Mouse (Mus musculus): ENCODE results near the gene Ttc32.

Ttc32 gene

DNA sequence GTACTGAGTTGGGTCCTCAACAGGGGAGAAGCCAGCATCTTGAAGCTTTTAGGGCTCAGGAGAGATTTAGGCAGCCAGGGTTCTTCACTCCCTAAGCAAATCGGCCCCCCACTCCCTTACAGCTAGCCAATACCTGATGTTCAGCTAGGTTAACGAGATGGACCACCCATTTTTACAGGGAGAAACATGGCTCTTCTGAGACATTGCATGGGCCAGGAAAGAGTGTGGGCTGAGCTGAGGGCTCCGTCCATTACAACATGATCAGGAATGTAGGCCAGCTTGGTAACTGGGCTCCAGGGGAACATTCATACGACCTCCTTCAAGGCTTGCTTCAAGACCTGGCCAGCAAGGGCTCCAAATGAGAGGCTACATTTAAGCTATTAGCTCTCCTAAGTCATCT, 16.9 kb downstream of the Ttc32 start:
- DNase-seq (ENCODE audit: low spot score): no peak

DNA sequence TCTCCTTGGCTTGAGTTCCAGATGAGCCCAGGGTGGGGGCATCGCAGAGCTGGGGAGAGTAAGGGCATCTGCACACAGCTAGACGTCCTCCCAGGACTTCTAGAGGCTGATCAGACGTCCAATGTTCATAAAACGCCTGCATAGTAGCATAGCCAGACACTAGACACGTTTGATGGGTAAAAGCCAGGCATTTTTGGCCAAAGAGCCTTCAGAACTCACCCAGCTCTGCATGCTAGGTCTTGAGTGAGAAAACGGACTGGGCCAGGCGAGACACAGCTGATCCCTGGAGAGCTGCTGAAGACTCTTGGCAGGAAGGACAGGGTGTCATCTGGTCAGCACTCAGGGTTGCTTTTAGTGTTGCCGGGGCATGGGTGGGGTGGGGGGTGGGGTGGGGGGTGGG, 18.3 kb downstream of the Ttc32 start:
- DNase-seq (ENCODE audit: low spot score): no peak

DNA sequence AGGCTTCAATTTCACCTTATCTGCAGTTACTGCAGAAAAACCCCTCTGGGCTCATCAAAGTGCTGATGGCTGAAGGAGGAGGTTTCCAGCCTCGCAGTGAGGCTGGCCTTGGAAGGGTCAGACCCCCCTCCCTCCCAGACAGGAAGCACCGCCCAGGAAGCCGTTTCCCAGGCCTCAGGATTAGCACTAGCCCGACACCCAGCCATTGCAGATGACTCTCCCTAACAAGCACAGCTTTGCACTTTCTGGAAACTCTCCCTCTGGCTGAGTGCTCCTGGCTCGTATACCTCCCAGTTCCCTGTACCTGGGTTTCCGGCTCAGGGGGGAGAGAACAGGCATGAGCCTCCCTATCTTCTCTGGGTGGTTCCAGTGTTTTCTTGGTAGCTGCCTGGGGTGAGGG, 21.0 kb downstream of the Ttc32 start:
- peak; percentile 30 for DNase-seq (ENCODE audit: low spot score)

GRCm38 (mm10) chr12:9052075-9052829, 22.5 kb downstream of the Ttc32 start:
- DNase-seq (ENCODE audit: low spot score): peak; percentile 48

DNA sequence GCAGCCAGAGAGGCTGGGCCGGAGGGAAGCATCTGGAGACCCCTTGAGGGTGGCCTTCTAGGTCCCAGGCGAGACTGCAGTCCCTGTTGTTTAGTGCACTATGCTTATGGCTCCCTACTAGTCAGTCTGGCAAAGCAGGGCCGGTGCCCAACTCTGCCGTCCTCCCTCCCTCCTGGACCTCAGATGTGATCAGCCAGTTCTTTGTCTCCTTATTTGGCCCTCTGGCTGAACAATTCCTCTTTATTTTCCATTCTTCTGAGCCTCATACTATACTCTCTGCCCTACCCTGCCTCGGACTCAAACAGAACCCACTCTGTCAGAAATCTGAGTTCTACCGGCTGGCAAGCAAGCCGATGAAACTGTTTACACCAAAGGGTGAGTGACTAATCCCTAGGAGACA, 23.5 kb downstream of the Ttc32 start:
- DNase-seq (ENCODE audit: low spot score): no peak

GRCm38 (mm10) chr12:9054012-9054411, 24.2 kb downstream of the Ttc32 start:
- no peak for DNase-seq (ENCODE audit: low spot score)

DNA sequence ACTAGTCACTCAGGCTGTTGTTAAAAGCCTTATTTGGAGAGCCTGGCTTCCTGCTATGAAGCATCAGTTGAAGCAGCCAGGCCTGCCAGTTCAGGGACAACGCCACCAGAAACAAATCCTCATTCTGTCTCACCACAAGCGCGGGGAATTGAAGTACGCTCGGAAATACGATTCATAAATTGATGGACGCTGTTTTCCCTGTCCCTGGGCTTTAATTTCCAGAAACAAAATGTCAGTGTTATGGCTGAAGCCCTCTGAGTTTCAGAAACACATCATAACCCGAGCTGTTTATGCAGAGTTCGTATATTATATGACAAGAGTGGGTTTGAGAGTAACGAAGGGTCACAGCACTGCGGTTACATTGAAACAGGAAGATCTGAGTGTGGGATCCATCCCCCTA, 25.5 kb downstream of the Ttc32 start:
- DNase-seq (ENCODE audit: low spot score): no peak

DNA sequence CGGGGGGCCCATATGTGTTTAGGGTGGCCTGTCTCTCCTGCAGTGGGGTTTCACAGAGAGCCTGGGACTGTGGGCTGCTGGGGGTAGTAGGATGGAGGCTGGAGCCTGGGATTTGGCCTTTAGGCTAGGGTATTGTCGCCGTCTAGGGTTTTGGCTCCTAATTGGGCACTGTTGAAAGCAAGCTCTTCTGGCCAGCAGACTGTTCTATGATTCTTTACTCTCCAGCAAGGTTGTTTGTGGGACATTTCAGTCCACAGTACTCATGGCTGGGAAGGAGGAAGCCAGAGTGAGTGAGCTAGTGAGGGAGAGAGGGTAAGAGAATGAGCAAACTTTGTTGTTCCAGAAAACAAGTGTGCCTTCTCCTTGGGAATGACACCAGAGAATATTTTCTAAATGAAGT, 29.7 kb downstream of the Ttc32 start:
- no peak for DNase-seq (ENCODE audit: low spot score)

- no peak for DNase-seq (ENCODE audit: low spot score)
Observed at GRCm38 (mm10) chr12:9059965-9060364, 30.2 kb downstream of the Ttc32 start.

DNA sequence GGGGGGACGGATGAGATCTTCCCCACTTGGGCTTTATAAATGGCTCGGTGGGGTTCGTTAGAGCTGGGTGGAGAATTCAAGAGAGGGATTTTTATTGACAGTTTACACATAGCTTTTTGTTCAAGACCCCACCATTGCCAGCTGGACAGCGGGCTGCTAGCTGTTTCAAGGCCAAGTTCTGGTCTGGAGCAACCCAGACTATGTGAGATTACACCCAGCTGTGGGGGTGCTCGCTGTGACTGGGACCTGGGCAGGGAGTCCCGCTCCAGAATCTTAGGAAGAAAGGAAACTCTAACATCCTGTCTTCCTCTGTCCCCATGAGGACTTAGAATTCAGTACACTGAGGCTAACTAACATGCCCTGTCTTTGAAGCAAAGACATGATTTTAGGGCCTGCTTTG, 33.8 kb downstream of the Ttc32 start:
- DNase-seq (ENCODE audit: low spot score): no peak

DNA sequence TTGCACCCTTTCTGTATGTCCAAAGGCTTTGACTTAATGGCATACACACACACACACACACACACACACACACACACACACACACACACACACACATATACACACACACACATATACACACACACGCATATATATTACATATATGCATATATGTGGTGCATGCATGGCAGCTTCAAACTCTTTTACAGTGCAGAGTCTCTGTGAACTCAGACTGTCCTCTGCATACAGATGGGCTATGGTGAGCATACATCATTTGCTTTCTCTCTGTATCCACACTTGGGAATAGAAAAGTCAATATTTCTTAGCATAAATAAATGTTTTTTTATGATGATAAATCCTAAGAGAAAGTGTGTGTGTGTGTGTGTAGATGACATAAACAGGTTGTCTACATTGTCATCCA, 41.3 kb downstream of the Ttc32 start:
- no peak for DNase-seq (ENCODE audit: low spot score)

GRCm38 (mm10) chr12:9071493-9071892, 41.7 kb downstream of the Ttc32 start:
- DNase-seq (ENCODE audit: low spot score): no peak

DNA sequence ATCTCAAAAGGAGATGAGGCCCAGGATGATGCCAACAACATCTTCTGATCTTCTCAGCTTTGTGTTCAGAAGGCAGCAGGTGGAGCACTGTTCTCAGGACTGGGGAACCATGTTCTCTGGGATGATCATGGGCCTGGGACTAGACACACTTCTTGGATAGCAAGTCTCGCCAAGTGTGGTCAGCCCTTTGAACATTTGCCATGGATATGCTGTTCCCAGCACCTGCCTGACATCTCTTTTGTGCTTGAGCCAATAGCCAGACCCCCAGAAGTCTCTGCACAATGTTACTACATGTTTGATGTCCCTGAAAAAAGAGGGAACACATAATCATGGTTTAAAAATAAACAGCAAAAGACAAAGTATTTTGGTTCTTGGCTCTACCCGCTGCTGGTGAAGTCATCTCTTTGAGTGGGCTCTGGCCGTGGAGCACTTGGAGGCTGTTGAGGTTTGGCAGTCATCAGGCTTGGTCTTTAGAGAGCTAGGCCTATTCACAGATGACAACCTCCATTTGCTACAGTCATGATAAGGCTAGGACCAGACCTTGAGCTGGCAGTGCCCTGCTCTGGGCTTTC, 47.8 kb downstream of the Ttc32 start:
- DNase-seq (ENCODE audit: low spot score): no peak

GRCm38 (mm10) chr12:9090226-9090625, 60.4 kb downstream of the Ttc32 start:
- DNase-seq (ENCODE audit: low spot score): no peak
